Mouse (Mus musculus): Measurements from ENCODE around the gene Bst2. TPM values are rescaled to one million over a fixed set of nuclear protein-coding genes. Genes with fewer than 3 reads are reported as not detected.
"Not testable (repeated sequence)": the region's sequence is repeated elsewhere in the genome, so short reads cannot be mapped to it uniquely, and the experiment has no call there.

Bst2 gene
- polyA plus RNA-seq, 1 experiment from 2014 or later: 5.4 TPM

DNA sequence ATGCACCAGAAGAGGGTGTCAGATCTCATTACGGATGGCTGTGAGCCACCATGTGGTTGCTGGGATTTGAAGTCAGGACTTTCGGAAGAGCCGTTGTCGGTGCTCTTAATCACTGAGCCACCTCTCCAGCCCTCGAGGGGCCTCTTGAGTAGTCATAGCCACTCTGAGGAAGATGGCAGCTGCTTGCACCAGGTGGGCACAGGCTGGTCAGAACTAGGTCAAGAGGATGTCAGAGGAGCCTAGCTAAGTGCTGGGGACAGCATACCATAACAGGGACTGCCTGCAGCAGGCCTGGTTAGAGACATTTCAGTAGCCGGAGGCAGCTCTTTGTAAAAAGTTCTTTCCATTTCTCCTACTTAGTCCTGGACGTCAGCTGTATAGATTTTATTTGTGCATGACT is 13.5 kb upstream of the Bst2 start:
- 67% methylated on average over 7 of the region's 7 CpGs for WGBS
- no peaks in the 10 kb centered on the region for H3K9me3 ChIP-seq (ENCODE audit: control insufficient read depth, low read length)
- ATAC-seq (ENCODE audit: low FRiP score): no peak
- peaks cover 6% of the 10 kb centered on the region for H3K27me3 ChIP-seq (ENCODE audit: control insufficient read depth, insufficient read depth, low read length)
- H3K27ac ChIP-seq: no peak overlapping the region
- H3K36me3 ChIP-seq (replicated peaks; ENCODE audit: control insufficient read depth, insufficient read depth): peaks cover 29% of the 10 kb centered on the region
- no peak overlapping the region for H3K4me3 ChIP-seq (replicated peaks; ENCODE audit: low read length)
- no peak overlapping the region for H3K9ac ChIP-seq
- H3K4me1 ChIP-seq (replicated peaks; ENCODE audit: control insufficient read depth, insufficient read depth, low read length): no peaks in the 10 kb centered on the region
- DNase-seq (ENCODE audit: low spot score): no peak
- H3K4me2 ChIP-seq (replicated peaks): no peak overlapping the region

DNA sequence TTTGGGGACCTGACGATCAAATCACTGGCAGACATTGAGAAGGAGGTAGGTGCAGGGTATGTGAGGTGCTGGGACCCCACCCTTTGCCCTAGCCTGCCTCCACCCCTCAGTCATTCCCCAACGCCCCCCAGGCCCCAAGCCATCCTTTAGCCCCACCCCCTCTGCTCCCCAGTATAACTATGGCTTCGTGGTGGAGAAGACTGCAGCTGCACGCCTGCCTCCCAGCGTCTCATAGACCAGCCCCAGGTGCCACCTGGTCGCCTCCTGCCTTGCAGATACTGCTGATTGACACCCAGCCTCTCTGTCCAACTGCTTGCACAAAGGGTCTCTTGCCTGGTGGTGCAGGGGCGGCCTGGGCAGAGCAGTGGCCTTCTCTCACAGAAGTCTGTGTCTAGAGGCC is 10.3 kb upstream of the Bst2 start:
- Histone ChIP-seq H3K4me2 (replicated peaks) (no peak overlapping the region), H3K9me3 (ENCODE audit: control insufficient read depth, low read length) (no peaks in the 10 kb centered on the region), H3K9ac (no peak overlapping the region), H3K27ac (no peak overlapping the region), H3K27me3 (ENCODE audit: control insufficient read depth, insufficient read depth, low read length) (no peaks in the 10 kb centered on the region), H3K4me3 (replicated peaks; ENCODE audit: low read length) (no peak overlapping the region), H3K4me1 (replicated peaks; ENCODE audit: control insufficient read depth, insufficient read depth, low read length) (peaks cover 9% of the 10 kb centered on the region; the same call in 1 of the 2 replicates), H3K36me3 (replicated peaks; ENCODE audit: control insufficient read depth, insufficient read depth) (peaks cover 36% of the 10 kb centered on the region)
- ATAC-seq (ENCODE audit: low FRiP score) (no peak), DNase-seq (ENCODE audit: low spot score) (no peak)
- WGBS: 91% methylated on average over 7 of the region's 7 CpGs

DNA sequence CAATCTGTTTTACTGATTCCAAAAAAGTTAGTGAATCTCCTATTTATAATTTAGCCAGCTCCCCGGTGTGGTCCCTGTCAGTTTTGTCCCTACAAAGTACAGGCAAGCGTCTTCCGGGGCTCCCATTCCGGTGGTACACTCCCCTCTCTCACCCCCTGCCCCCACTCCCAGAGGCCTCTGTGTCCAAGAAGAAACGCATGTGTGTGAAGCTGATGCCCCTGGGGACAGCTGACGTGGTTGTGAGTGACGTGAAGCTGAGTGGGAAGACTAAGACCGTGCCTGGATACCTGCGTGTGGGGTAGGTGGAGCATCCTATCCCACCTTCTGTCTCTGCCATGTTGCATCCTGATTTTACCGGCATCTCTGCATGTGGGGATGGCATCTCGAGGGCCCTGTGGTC is 7.8 kb upstream of the Bst2 start:
- H3K9ac ChIP-seq: no peak overlapping the region
- peaks cover 36% of the 10 kb centered on the region for H3K36me3 ChIP-seq (replicated peaks; ENCODE audit: control insufficient read depth, insufficient read depth)
- DNase-seq (ENCODE audit: low spot score): no peak
- H3K9me3 ChIP-seq (ENCODE audit: control insufficient read depth, low read length): no peaks in the 10 kb centered on the region
- H3K4me3 ChIP-seq (replicated peaks; ENCODE audit: low read length): no peak overlapping the region
- no peaks in the 10 kb centered on the region for H3K27me3 ChIP-seq (ENCODE audit: control insufficient read depth, insufficient read depth, low read length)
- ATAC-seq (ENCODE audit: low FRiP score): no peak
- no peak overlapping the region for H3K4me2 ChIP-seq (replicated peaks)
- WGBS: 90% methylated on average over 11 of the region's 11 CpGs
- peaks cover 9% of the 10 kb centered on the region; the same call in 1 of the 2 replicates for H3K4me1 ChIP-seq (replicated peaks; ENCODE audit: control insufficient read depth, insufficient read depth, low read length)
- H3K27ac ChIP-seq: no peak overlapping the region

DNA sequence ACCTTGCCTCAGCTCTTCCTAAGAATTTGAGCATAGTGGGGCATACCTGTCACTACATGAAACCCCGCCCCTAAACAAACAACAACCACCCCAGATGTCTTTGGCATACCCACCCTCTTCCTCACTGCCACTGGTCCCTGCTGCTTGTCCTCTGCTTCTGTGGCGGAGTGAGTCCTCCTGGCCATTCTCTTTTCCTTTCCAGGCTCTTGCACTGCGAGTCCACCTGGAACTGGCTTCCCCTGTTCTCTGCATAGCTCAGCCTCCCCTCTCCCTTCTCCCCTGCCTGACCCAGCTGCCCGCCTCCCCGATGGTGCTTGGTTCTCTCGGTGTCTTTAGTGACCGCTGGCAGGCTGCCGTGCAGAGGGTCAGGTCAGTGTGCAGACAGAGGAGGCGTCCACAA is 6.5 kb upstream of the Bst2 start:
- WGBS: 85% methylated on average over 9 of the region's 9 CpGs
- Histone ChIP-seq H3K9ac (peak overlapping the region; percentile 81), H3K27ac (no peak overlapping the region), H3K4me1 (replicated peaks; ENCODE audit: control insufficient read depth, insufficient read depth, low read length) (peaks cover 9% of the 10 kb centered on the region; the same call in 1 of the 2 replicates), H3K4me3 (replicated peaks; ENCODE audit: low read length) (peak overlapping the region; percentile 79), H3K36me3 (replicated peaks; ENCODE audit: control insufficient read depth, insufficient read depth) (peaks cover 35% of the 10 kb centered on the region), H3K27me3 (ENCODE audit: control insufficient read depth, insufficient read depth, low read length) (no peaks in the 10 kb centered on the region), H3K9me3 (ENCODE audit: control insufficient read depth, low read length) (no peaks in the 10 kb centered on the region), H3K4me2 (replicated peaks) (peak overlapping the region; percentile 85)
- DNase-seq (ENCODE audit: low spot score): no peak
- ATAC-seq (ENCODE audit: low FRiP score): no peak

DNA sequence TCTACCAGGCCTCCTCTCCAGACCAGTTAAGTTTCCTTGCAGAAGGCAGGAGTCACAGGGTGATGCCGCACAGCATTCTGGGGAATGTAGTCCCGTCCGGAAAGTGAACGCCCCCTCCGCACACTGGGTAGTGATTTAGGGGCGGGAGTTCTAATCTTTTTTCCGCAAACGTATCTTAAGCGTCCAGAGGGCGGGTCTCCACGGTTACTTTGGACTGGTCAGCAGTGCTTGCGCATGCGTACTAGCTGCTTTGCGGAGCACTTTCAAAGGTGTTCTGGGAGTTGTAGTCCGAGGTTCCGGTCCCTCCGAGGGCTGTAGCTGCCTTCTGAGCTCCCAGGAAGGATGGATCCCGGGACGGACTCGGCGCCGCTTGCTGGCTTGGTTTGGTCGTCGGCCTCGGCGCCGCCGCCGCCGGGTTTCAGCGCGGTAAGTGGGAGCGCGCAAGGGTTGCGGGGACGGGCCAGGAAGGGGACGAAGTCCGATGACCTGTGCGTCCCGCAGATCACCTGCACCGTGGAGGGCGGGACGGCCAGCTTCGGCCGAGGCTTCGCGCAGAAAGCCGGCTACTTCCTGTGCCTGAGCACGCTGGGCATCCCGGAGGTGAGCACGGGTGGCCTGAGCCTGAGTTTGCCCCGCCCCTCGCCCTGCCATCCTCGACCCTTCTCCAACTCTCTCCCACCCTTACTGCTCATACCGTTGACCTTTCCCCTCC is 5.5 kb upstream of the Bst2 start, which contains the start of gene Mvb12a:
TSS of gene Mvb12a (plus strand) at position 291 of the 712 bp plus-strand sequence.
- WGBS: under 1% methylated on average over 54 of the region's 55 CpGs
- Histone ChIP-seq H3K27me3 (ENCODE audit: control insufficient read depth, insufficient read depth, low read length) (peaks cover 2% of the 10 kb centered on the region), H3K9me3 (ENCODE audit: control insufficient read depth, low read length) (no peaks in the 10 kb centered on the region), H3K27ac (0 out of 2 replicates have a peak within 1 kb of the TSS, but pooled peaks have one; percentile 51), H3K4me3 (replicated peaks; ENCODE audit: low read length) (peak within 1 kb of the TSS; percentile 79), H3K36me3 (replicated peaks; ENCODE audit: control insufficient read depth, insufficient read depth) (peaks cover 25% of the 10 kb centered on the region), H3K4me1 (replicated peaks; ENCODE audit: control insufficient read depth, insufficient read depth, low read length) (peaks cover 9% of the 10 kb centered on the region; the same call in 1 of the 2 replicates), H3K9ac (peak within 1 kb of the TSS; percentile 81), H3K4me2 (replicated peaks) (peak within 1 kb of the TSS; percentile 85)
- ATAC-seq (ENCODE audit: low FRiP score): peak; percentile 96
- peak; percentile 97 for DNase-seq (ENCODE audit: low spot score)

DNA sequence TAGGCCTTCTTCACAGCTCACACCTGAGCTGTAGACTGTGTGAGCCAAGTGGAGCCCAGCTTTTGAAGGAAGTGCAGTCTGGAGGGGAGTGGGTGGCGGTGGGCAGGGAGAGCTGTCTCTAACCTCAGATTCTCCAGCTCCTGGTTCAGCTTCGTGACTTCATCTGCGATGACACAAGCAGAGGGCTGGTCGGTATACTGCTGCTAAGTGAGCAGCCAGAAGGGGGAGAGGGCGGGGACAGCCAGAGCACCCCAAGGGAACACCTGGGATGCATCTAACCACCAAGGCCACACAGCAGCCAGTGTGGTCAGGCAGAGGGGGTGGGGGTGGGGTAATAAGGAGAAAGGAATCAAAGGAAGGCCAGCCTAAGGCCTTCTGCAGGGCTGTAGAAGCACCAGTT is 1.6 kb downstream of the Bst2 start:
- ATAC-seq (ENCODE audit: low FRiP score) (no peak), DNase-seq (ENCODE audit: low spot score) (no peak)
- H3K27ac ChIP-seq: no peak overlapping the region
- H3K9me3 ChIP-seq (ENCODE audit: control insufficient read depth, low read length): no peaks in the 10 kb centered on the region
- no peaks in the 10 kb centered on the region for H3K36me3 ChIP-seq (replicated peaks; ENCODE audit: control insufficient read depth, insufficient read depth)
- H3K4me2 ChIP-seq (replicated peaks): no peak overlapping the region
- 0 out of 2 replicates have a peak, but pooled peaks cover 6% of the 10 kb centered on the region for H3K4me1 ChIP-seq (replicated peaks; ENCODE audit: control insufficient read depth, insufficient read depth, low read length)
- no peak overlapping the region for H3K9ac ChIP-seq
- no peak overlapping the region for H3K4me3 ChIP-seq (replicated peaks; ENCODE audit: low read length)
- 68% methylated on average over 5 of the region's 5 CpGs for WGBS
- H3K27me3 ChIP-seq (ENCODE audit: control insufficient read depth, insufficient read depth, low read length): peaks cover 23% of the 10 kb centered on the region

DNA sequence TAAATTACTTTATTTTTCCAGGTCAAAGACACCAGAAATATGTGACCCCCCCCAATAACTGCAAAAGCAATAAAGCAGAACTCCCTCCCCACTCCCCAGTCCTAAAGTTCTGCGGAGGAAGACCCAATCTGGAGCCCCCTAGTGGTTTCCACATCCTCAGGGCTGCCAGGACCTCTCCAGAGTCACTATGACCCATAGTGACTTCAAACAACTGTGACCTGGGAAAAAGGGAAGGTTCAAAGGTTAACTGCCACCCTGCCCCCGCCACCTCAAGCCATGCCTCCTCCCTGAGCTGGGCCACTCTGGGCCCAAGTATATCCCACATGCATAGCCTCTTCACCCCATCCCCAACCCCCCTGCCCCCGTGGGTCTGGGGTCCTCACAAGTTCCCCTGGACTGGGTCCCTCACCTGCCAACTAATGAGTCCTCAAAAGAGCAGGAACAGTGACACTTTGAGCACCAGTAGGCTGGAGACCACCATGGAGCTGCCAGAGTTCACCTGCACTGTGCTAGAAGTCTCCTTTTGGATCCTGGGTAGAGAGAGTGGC is 2.9 kb downstream of the Bst2 start:
- DNase-seq (ENCODE audit: low spot score) (no peak), ATAC-seq (ENCODE audit: low FRiP score) (0 out of 2 replicates have a peak, but pooled peaks have one; percentile 22)
- H3K9ac ChIP-seq: no peak overlapping the region
- H3K27ac ChIP-seq: no peak overlapping the region
- H3K36me3 ChIP-seq (replicated peaks; ENCODE audit: control insufficient read depth, insufficient read depth): no peaks in the 10 kb centered on the region
- no peak overlapping the region for H3K4me3 ChIP-seq (replicated peaks; ENCODE audit: low read length)
- peaks cover 23% of the 10 kb centered on the region for H3K27me3 ChIP-seq (ENCODE audit: control insufficient read depth, insufficient read depth, low read length)
- 32% methylated on average over 3 of the region's 3 CpGs for WGBS
- H3K4me2 ChIP-seq (replicated peaks): no peak overlapping the region
- H3K4me1 ChIP-seq (replicated peaks; ENCODE audit: control insufficient read depth, insufficient read depth, low read length): 0 out of 2 replicates have a peak, but pooled peaks cover 6% of the 10 kb centered on the region
- no peaks in the 10 kb centered on the region for H3K9me3 ChIP-seq (ENCODE audit: control insufficient read depth, low read length)

DNA sequence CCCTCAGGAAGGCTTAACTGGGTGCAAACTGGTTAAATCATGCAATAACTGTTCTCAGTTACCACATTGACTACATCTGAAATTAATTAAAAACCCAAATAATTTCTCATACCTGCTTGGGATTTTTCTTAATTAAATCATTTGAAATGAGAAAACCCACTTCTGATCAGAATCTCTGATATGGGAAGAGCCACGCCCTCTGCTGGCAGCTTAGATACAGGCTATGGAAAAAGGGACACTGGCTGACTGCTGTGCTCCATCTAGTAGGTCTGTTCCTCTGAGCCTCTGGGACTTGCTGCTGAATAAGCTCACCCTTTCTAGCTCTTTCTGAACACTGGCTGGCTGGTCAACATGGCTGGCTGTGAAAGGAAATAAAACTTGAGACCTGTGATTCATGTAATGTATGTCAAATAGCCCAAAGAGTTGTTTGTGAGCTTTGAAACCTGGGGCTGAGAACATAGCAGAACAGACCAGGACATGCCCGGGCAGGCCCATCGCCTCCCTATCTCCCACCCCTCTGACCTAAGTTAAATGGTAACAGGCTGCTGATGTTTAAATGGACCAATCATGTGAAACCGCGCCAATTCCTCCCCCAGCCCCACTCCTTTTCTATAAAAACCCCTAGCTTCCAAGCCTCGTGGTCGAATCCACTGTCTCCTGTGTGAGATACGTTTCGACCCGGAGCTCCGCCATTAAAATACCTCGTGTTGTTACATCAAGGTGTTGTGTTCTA is 6.4 kb downstream of the Bst2 start:
- not testable (repeated sequence) for H3K27ac ChIP-seq; H3K9ac ChIP-seq; ATAC-seq (ENCODE audit: low FRiP score); H3K4me2 ChIP-seq (replicated peaks); H3K9me3 ChIP-seq (ENCODE audit: control insufficient read depth, low read length); H3K4me1 ChIP-seq (replicated peaks; ENCODE audit: control insufficient read depth, insufficient read depth, low read length); H3K36me3 ChIP-seq (replicated peaks; ENCODE audit: control insufficient read depth, insufficient read depth); H3K4me3 ChIP-seq (replicated peaks; ENCODE audit: low read length)
- DNase-seq (ENCODE audit: low spot score): peak; percentile 50
- WGBS: 70% methylated on average over 5 of the region's 12 CpGs
- H3K27me3 ChIP-seq (ENCODE audit: control insufficient read depth, insufficient read depth, low read length): peaks cover 16% of the 10 kb centered on the region

DNA sequence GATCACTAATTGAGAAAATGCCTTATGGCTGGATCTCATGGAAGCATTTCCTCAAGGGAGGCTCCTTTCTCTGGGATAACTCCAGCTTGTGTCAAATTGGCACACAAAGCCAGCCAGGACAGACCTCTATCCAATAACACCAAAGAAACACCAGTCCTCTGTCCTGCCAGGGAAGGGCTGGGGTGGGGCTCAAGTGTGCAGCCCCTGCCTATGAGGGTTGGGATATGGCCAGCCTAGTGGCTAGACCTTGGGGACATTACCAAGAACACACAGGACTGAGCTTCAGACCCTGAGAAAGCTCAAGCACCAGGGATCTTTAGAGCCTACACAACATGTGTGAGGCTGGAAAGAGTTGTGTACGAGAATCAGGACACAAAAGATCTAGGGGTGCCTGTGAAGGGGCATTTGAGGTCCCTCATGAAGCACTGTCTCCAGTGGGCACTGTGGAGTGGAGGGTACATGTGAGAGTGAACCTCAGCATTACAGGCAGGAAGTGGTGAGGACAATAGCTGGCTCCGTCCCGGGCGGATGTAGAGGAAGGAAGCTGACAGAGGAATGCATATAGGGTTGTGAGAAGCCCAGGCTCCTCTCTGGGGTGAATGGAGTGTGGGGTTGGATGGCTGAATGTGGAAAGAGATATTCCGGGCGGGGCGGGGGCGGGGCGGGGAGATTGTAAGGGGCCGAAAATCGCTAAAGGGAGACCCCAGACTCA is 8.7 kb downstream of the Bst2 start:
- H3K9me3 ChIP-seq (ENCODE audit: control insufficient read depth, low read length): no peaks in the 10 kb centered on the region
- no peak for ATAC-seq (ENCODE audit: low FRiP score)
- no peak overlapping the region for H3K4me3 ChIP-seq (replicated peaks; ENCODE audit: low read length)
- H3K27ac ChIP-seq: peak overlapping the region; percentile 18; the same call in 1 of the 2 replicates
- no peak for DNase-seq (ENCODE audit: low spot score)
- H3K4me2 ChIP-seq (replicated peaks): no peak overlapping the region
- peaks cover 33% of the 10 kb centered on the region for H3K27me3 ChIP-seq (ENCODE audit: control insufficient read depth, insufficient read depth, low read length)
- no peaks in the 10 kb centered on the region for H3K36me3 ChIP-seq (replicated peaks; ENCODE audit: control insufficient read depth, insufficient read depth)
- 83% methylated on average over 11 of the region's 11 CpGs for WGBS
- H3K9ac ChIP-seq: no peak overlapping the region
- H3K4me1 ChIP-seq (replicated peaks; ENCODE audit: control insufficient read depth, insufficient read depth, low read length): no peaks in the 10 kb centered on the region
